Comparison of ENCODE assay signal across 42 mouse cellular contexts in genomic region chr1:186907409-186908170, GRCm38 (mm10). TPM values are rescaled to one million over a fixed set of nuclear protein-coding genes. Genes with fewer than 3 reads are reported as not detected.
"Had no signal": no experiment of that assay in that cellular context is flagged by ENCODE, and none has a peak within 500 bp of the region (broad histone marks: within the 10 kb centered on the region; RNA-seq: fewer than 3 reads in every experiment).

No protein-coding gene starts in this region.

- H3K27ac ChIP-seq: heart, embryonic 10.5 days; heart, embryonic 13.5 days; heart, embryonic 15.5 days; hindbrain, embryonic 10.5 days; hindbrain, embryonic 12.5 days; hindbrain, embryonic 13.5 days; hindbrain, embryonic 14.5 days; hindbrain, embryonic 15.5 days; hindbrain, postnatal 0 days; intestine, embryonic 15.5 days; kidney, embryonic 15.5 days; kidney, postnatal 0 days; layer of hippocampus, adult 2 months had no signal

- H3K27me3 ChIP-seq: heart, embryonic 12.5 days; heart, embryonic 13.5 days; heart, embryonic 15.5 days; hindbrain, embryonic 12.5 days; hindbrain, embryonic 15.5 days; intestine, embryonic 15.5 days had no signal

- H3K9me3 ChIP-seq: heart, embryonic 10.5 days; heart, embryonic 12.5 days; heart, embryonic 13.5 days; heart, embryonic 15.5 days; hindbrain, embryonic 10.5 days; hindbrain, embryonic 12.5 days; hindbrain, embryonic 13.5 days; hindbrain, embryonic 15.5 days; intestine, embryonic 15.5 days; kidney, embryonic 15.5 days had no signal

- H3K9ac ChIP-seq: heart, embryonic 12.5 days; heart, embryonic 13.5 days; heart, embryonic 15.5 days; hindbrain, embryonic 12.5 days; hindbrain, embryonic 13.5 days; hindbrain, embryonic 14.5 days; hindbrain, embryonic 15.5 days; intestine, embryonic 15.5 days; kidney, embryonic 15.5 days had no signal

- H3K4me3 ChIP-seq: heart, embryonic 10.5 days; heart, embryonic 12.5 days; heart, embryonic 13.5 days; heart, embryonic 15.5 days; hindbrain, embryonic 10.5 days; hindbrain, embryonic 12.5 days; hindbrain, embryonic 13.5 days; hindbrain, embryonic 15.5 days; intestine, embryonic 15.5 days; kidney, embryonic 15.5 days; layer of hippocampus, adult 2 months had no signal

- DNase-seq: heart, postnatal 10 days; heart, postnatal 14 days; heart, postnatal 36 days; heart, postnatal 4 days; kidney, adult 11 months; kidney, adult 18-20 months; kidney, adult 2 months; kidney, adult 8-10 months; kidney, adult 9 months; kidney, postnatal 10 days; kidney, postnatal 14 days; kidney, postnatal 25 days; kidney, postnatal 36 days; kidney, postnatal 4 days; layer of hippocampus, adult 9-11 months; layer of hippocampus, postnatal 36 days had no signal

- H3K4me1 ChIP-seq: heart, embryonic 10.5 days; heart, embryonic 12.5 days; heart, embryonic 15.5 days; hindbrain, embryonic 10.5 days; hindbrain, embryonic 12.5 days; hindbrain, embryonic 15.5 days; intestine, embryonic 15.5 days; kidney, embryonic 15.5 days had no signal

- H3K4me2 ChIP-seq: heart, embryonic 11.5 days; heart, embryonic 12.5 days; heart, embryonic 13.5 days; heart, embryonic 15.5 days; hindbrain, embryonic 12.5 days; hindbrain, embryonic 13.5 days; hindbrain, embryonic 14.5 days; hindbrain, embryonic 15.5 days; intestine, embryonic 15.5 days; kidney, embryonic 15.5 days had no signal

- H3K36me3 ChIP-seq: heart, embryonic 10.5 days; heart, embryonic 12.5 days; heart, embryonic 13.5 days; heart, embryonic 15.5 days; hindbrain, embryonic 10.5 days; hindbrain, embryonic 12.5 days; hindbrain, embryonic 13.5 days; hindbrain, embryonic 15.5 days; intestine, embryonic 15.5 days; kidney, embryonic 15.5 days had no signal

RNA-seq across cellular contexts. Expression of gene D1Pas1, which starts 59.6 kb away (rescaled TPM):
- total RNA-seq: heart, postnatal 36 days; hematopoietic stem cell, adult 5-6 weeks; hindbrain, postnatal 0 days; layer of hippocampus, adult 18-20 months; layer of hippocampus, adult 8-10 months; layer of hippocampus, postnatal 14 days; layer of hippocampus, postnatal 25 days; layer of hippocampus, postnatal 36 days; left cerebral cortex, adult 18-20 months had no signal
- polyA plus RNA-seq: hindbrain, postnatal 0 days; inflammation-experienced regulatory T-cells, adult 6 months; intestine, postnatal 0 days; kidney, embryonic 14.5 days; kidney, embryonic 16.5 days; kidney, postnatal 0 days; large intestine, adult 2 months had no signal
